Mouse (Mus musculus): ENCODE data around the gene Cbx8. TPM values are rescaled to one million over a fixed set of nuclear protein-coding genes. Genes with fewer than 3 reads are reported as not detected.

Gene Cbx8
- polyA plus RNA-seq, 1 experiment = 0.20 TPM

DNA sequence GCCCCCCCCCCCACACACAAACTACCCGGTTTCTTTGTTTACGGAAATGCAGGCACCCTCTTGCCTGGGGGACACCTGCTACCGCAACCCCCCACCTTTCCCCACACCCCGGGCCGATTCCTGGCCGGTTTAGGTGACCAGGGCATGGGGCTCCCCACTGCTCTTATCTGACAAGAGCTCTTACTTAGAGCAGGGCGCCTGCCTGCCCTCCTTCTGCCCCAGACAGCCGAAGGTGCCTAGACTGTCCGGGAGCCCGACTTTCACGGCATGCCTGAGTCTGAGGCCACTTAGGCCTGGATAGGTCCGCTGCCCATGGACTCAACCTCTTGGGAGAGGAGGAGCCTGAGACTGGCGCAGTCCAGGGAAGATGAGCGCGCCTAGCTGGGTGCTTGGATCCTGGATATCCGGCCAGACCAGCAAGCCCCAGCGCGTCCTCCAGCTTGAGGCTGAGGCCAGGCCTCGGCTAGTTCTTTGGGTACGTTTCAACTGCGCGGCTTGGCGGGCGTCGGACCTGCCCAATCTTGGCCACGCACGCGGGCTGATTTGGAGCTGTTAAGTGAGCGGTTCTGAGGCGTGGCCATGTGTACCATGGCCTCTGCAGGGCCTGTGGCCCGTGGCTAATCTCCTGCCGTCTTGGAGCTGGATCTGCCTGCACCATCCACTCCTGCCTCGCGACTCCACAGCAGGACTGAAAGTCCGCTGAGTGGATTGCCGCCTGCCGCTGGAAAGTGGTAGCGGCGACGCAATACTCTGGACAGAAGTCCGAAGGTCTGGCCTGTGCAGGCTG lies 4.0 kb upstream of the Cbx8 start:
- no peak overlapping the region for H3K4me3 ChIP-seq (replicated peaks)
- peaks cover 29% of the 10 kb centered on the region for H3K4me1 ChIP-seq (ENCODE audit: control insufficient read depth)
- TF ChIP-seq GATA1 (IDR thresholded peaks at IDR 0.05; ENCODE audit: low read length) (no peak), TAL1 (IDR thresholded peaks at IDR 0.05; ENCODE audit: low read length) (no peak)
- H3K36me3 ChIP-seq (ENCODE audit: control insufficient read depth) = no peaks in the 10 kb centered on the region
- H3K27me3 ChIP-seq (ENCODE audit: control insufficient read depth) = peaks cover 100% of the 10 kb centered on the region
- H3K9me3 ChIP-seq (ENCODE audit: control insufficient read depth, low read length) = peaks cover 13% of the 10 kb centered on the region; the same call in 1 of the 2 replicates

DNA sequence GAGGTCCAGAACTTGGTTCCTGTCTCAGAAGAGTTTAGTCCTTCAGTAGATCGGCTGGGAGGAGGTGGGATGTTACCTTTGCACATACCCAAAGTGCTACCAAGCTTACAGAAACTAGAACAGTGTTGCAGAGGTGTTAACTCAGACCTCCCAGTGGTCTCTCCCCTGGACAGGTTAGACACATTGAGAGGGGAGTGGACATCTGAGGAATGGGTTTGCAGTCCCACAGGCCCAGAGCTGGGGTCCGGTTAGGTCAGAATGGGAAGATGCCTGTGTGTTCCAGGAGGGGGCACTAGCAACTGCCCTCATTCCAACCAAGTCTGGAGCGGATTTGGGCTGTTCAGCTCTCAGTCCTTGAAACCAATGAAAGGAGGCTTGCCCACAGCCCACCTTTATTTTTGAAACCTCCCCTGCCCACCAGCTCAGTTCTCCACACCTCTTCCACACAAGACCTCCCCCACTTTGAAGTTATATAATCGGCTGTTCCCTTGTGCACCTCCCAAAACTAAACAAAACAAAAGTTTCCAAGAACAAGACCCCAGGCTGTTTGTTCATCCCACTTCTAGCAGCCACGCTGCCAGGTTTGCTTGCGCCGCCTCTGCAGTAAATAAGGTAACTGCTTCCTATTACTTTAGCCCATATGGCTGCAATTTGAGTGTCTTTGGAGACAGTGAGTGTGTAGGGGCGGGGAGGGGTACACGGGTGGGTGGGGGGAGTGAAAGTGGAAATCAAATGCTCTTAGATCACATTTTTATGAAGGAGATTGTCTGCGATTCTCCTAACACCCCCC lies 3.2 kb upstream of the Cbx8 start:
- Histone ChIP-seq H3K4me3 (replicated peaks) (no peak overlapping the region), H3K27me3 (ENCODE audit: control insufficient read depth) (peaks cover 99% of the 10 kb centered on the region), H3K9me3 (ENCODE audit: control insufficient read depth, low read length) (peaks cover 13% of the 10 kb centered on the region; the same call in 1 of the 2 replicates), H3K4me1 (ENCODE audit: control insufficient read depth) (peaks cover 30% of the 10 kb centered on the region), H3K36me3 (ENCODE audit: control insufficient read depth) (no peaks in the 10 kb centered on the region; the same call in 1 of the 2 replicates)
- TF ChIP-seq GATA1 (IDR thresholded peaks at IDR 0.05; ENCODE audit: low read length) (no peak), TAL1 (IDR thresholded peaks at IDR 0.05; ENCODE audit: low read length) (no peak)

DNA sequence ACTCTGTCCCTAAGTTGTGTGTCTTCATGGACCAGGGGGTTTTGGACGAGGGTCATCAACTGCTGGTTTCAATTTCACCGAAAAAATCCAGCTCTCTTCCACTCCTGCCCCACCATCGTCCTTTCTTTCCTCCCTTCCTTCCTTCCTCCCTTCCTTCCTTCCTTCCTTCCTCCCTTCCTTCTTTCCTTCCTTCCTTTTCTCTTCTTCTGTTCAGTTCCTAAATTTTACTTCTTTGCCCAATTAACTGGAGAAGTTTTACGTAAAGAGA lies 2.4 kb upstream of the Cbx8 start:
- TF ChIP-seq GATA1 (IDR thresholded peaks at IDR 0.05; ENCODE audit: low read length) (no peak), TAL1 (IDR thresholded peaks at IDR 0.05; ENCODE audit: low read length) (no peak)
- Histone ChIP-seq H3K4me3 (replicated peaks) (no peak overlapping the region), H3K27me3 (ENCODE audit: control insufficient read depth) (peaks cover 99% of the 10 kb centered on the region), H3K9me3 (ENCODE audit: control insufficient read depth, low read length) (peaks cover 13% of the 10 kb centered on the region; the same call in 1 of the 2 replicates), H3K36me3 (ENCODE audit: control insufficient read depth) (peaks cover 2% of the 10 kb centered on the region; the same call in 1 of the 2 replicates), H3K4me1 (ENCODE audit: control insufficient read depth) (peaks cover 30% of the 10 kb centered on the region)

DNA sequence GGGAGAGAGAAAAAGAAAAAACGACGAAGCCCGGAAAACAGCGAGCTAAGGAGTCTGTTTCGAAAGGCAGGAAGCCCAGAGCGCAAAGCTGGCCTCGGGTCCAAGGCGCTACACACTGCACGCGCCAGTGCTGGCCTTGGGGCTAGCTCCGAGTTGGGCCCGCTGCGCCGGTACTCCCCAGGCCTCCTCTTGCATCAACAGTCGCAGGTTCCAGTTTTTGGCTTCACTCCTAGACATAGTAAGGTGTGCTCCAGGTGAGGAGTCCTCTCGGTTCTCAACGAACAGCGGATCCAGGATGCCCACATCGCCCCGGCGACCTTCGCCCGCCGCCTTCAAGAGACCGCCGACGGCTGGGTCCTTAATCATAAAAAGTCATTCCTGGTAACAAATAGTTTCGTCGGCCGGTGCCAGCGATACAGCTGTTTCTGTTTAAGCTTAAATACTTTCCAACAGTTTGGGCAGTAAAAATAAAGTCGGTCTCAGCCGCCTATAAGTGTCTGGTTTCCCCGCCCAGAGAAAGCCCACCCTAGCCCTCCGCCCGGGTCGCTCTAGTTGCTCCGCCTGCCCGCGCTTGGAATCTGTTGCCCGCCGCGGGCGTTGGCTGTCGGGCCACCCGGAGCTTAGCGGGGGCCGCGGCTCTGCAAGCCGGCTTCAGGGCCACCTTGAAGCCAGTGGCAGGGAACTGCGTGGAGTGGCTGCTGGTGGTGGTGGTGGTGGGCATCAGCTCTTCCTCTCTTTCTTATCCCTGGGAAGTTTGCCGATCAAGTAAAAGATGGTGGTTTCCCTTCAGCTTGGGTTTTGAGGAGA lies 1.9 kb upstream of the Cbx8 start:
- peaks cover 2% of the 10 kb centered on the region; the same call in 1 of the 2 replicates for H3K36me3 ChIP-seq (ENCODE audit: control insufficient read depth)
- H3K9me3 ChIP-seq (ENCODE audit: control insufficient read depth, low read length) = peaks cover 13% of the 10 kb centered on the region; the same call in 1 of the 2 replicates
- H3K4me1 ChIP-seq (ENCODE audit: control insufficient read depth) = peaks cover 30% of the 10 kb centered on the region
- TF ChIP-seq GATA1 (IDR thresholded peaks at IDR 0.05; ENCODE audit: low read length) (no peak), TAL1 (IDR thresholded peaks at IDR 0.05; ENCODE audit: low read length) (no peak)
- no peak overlapping the region for H3K4me3 ChIP-seq (replicated peaks)
- peaks cover 99% of the 10 kb centered on the region for H3K27me3 ChIP-seq (ENCODE audit: control insufficient read depth)

DNA sequence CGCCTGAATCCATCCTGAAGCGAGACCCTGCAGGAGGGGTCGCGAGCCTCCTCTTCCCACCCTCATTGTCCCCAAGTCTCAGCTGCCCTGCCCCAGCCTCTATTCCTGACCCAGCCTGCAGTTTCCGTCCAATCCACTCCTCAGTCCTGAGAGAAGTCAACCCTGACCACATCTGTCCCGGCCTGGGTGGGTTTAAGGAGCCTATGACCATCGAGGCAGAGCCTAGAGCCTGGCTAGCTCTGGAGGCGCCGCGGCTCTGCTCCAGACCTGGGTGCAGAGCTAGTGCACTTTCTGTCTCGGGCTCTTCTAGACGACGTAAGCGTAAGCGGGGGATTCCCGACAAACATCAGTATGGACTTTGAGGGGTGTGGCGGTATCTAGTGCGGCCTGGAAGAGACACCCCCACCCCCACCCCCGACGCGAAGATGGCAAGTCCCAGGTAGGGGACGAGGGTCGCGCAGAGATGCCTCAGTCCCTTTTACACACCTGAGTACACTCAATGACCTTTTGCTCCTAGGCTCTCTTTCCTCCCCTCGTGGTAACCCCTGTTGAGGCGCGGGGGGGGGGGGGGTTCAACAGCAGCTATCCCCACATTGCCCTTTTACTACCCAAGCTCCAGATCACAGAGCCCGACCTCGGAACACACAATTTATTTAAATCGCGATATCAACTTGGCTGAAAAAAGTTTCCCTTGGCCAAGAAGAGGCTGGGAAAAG lies 1.1 kb upstream of the Cbx8 start:
- H3K27me3 ChIP-seq (ENCODE audit: control insufficient read depth) = peaks cover 99% of the 10 kb centered on the region
- TF ChIP-seq TAL1 (IDR thresholded peaks at IDR 0.05; ENCODE audit: low read length) = no peak
- TF ChIP-seq GATA1 (IDR thresholded peaks at IDR 0.05; ENCODE audit: low read length) = no peak
- H3K36me3 ChIP-seq (ENCODE audit: control insufficient read depth) = peaks cover 2% of the 10 kb centered on the region; the same call in 1 of the 2 replicates

GRCm38 (mm10) chr11:119041325-119041716 lies 552 bp upstream of the Cbx8 start:
- Histone ChIP-seq H3K4me3 (replicated peaks) (peak overlapping the region; percentile 65), H3K9me3 (ENCODE audit: control insufficient read depth, low read length) (peaks cover 9% of the 10 kb centered on the region; the same call in 1 of the 2 replicates), H3K4me1 (ENCODE audit: control insufficient read depth) (peaks cover 25% of the 10 kb centered on the region), H3K27me3 (ENCODE audit: control insufficient read depth) (peaks cover 99% of the 10 kb centered on the region), H3K36me3 (ENCODE audit: control insufficient read depth) (peaks cover 2% of the 10 kb centered on the region; the same call in 1 of the 2 replicates)
- no peak for TF ChIP-seq GATA1 (IDR thresholded peaks at IDR 0.05; ENCODE audit: low read length)
- TF ChIP-seq TAL1 (IDR thresholded peaks at IDR 0.05; ENCODE audit: low read length) = no peak

More for the DNA sequence above, 1.1 kb upstream of the Cbx8 start:
- peak overlapping the region; percentile 65 for H3K4me3 ChIP-seq (replicated peaks)
- H3K9me3 ChIP-seq (ENCODE audit: control insufficient read depth, low read length) = peaks cover 13% of the 10 kb centered on the region; the same call in 1 of the 2 replicates
- H3K4me1 ChIP-seq (ENCODE audit: control insufficient read depth) = peaks cover 30% of the 10 kb centered on the region

- Histone ChIP-seq H3K36me3 (ENCODE audit: control insufficient read depth) (peaks cover 2% of the 10 kb centered on the region; the same call in 1 of the 2 replicates), H3K4me3 (replicated peaks) (peak overlapping the region; percentile 65), H3K27me3 (ENCODE audit: control insufficient read depth) (peaks cover 99% of the 10 kb centered on the region), H3K4me1 (ENCODE audit: control insufficient read depth) (peaks cover 25% of the 10 kb centered on the region), H3K9me3 (ENCODE audit: control insufficient read depth, low read length) (peaks cover 13% of the 10 kb centered on the region; the same call in 1 of the 2 replicates)
- TF ChIP-seq GATA1 (IDR thresholded peaks at IDR 0.05; ENCODE audit: low read length) = no peak
- TF ChIP-seq TAL1 (IDR thresholded peaks at IDR 0.05; ENCODE audit: low read length) = no peak
Observed at GRCm38 (mm10) chr11:119039732-119040512, 847 bp downstream of the Cbx8 start.
